Mouse (Mus musculus) gastrocnemius, postnatal 25 days (tissue): ENCODE data around the gene Ndrg2. TPM values are rescaled to one million over a fixed set of nuclear protein-coding genes. Genes with fewer than 3 reads are reported as not detected.

Experiments
- DNase-seq: peaks from one replicate; pipeline ENCODE4 v3.0.0; 2022
- total RNA-seq, 2 experiments: library from RNA; stranded (reverse); gene quantifications; 1 replicate in 1 of 2; 2 replicates in 1 of 2; pipeline ENCODE4 v1.2.3; 2021

Ndrg2 gene
- total RNA-seq, 2 experiments from 2014 or later = 1,373 to 1,538 TPM

GRCm38 (mm10) chr14:51913062-51913959 is 647 bp downstream of the Ndrg2 start:
- DNase-seq = peak; percentile 96

GRCm38 (mm10) chr14:51912391-51913061 is 1.4 kb downstream of the Ndrg2 start:
- DNase-seq = no peak

GRCm38 (mm10) chr14:51911301-51911700 is 2.7 kb downstream of the Ndrg2 start:
- DNase-seq = peak; percentile 31

GRCm38 (mm10) chr14:51906102-51906501 is 7.9 kb downstream of the Ndrg2 start:
- no peak for DNase-seq

GRCm38 (mm10) chr14:51904706-51905105 is 9.3 kb downstream of the Ndrg2 start:
- no peak for DNase-seq

- DNase-seq = no peak
Observed at GRCm38 (mm10) chr14:51903782-51904181, 10.2 kb downstream of the Ndrg2 start.

- peak; percentile 54 for DNase-seq
Observed at GRCm38 (mm10) chr14:51902806-51903710, 10.9 kb downstream of the Ndrg2 start.

- DNase-seq = no peak
Observed at GRCm38 (mm10) chr14:51899351-51899750, 14.6 kb downstream of the Ndrg2 start.

GRCm38 (mm10) chr14:51896539-51897170 is 17.3 kb downstream of the Ndrg2 start:
- no peak for DNase-seq

GRCm38 (mm10) chr14:51896019-51896418 is 17.9 kb downstream of the Ndrg2 start:
- DNase-seq = no peak

- no peak for DNase-seq
Observed at GRCm38 (mm10) chr14:51895071-51895470, 18.9 kb downstream of the Ndrg2 start.

- no peak for DNase-seq
Observed at GRCm38 (mm10) chr14:51893809-51894208, 20.1 kb downstream of the Ndrg2 start.

GRCm38 (mm10) chr14:51893094-51893794 is 20.7 kb downstream of the Ndrg2 start:
- DNase-seq = no peak

- no peak for DNase-seq
Observed at GRCm38 (mm10) chr14:51892191-51892939, 21.6 kb downstream of the Ndrg2 start, which contains the start of gene Slc39a2. Gene Slc39a2, plus strand, starts transcription at chr14:51892889.

- no peak for DNase-seq
Observed at GRCm38 (mm10) chr14:51889833-51890232, 24.1 kb downstream of the Ndrg2 start.

- DNase-seq = no peak
Observed at GRCm38 (mm10) chr14:51886051-51886450, 27.9 kb downstream of the Ndrg2 start.

GRCm38 (mm10) chr14:51884598-51885331 is 29.2 kb downstream of the Ndrg2 start, which contains the start of gene Mettl17:
Gene Mettl17, plus strand, starts transcription at chr14:51884842.
- peak; percentile 93 for DNase-seq

- DNase-seq = no peak
Observed at GRCm38 (mm10) chr14:51884031-51884544, 29.9 kb downstream of the Ndrg2 start.

- peak; percentile 61 for DNase-seq
Observed at GRCm38 (mm10) chr14:51883527-51884030, 30.4 kb downstream of the Ndrg2 start.
